Mouse (Mus musculus): ENCODE data around the gene Tnrc6b.
A peak's percentile ranks its signal among the peaks of the same experiment; 100 is the strongest.

Tnrc6b gene

DNA sequence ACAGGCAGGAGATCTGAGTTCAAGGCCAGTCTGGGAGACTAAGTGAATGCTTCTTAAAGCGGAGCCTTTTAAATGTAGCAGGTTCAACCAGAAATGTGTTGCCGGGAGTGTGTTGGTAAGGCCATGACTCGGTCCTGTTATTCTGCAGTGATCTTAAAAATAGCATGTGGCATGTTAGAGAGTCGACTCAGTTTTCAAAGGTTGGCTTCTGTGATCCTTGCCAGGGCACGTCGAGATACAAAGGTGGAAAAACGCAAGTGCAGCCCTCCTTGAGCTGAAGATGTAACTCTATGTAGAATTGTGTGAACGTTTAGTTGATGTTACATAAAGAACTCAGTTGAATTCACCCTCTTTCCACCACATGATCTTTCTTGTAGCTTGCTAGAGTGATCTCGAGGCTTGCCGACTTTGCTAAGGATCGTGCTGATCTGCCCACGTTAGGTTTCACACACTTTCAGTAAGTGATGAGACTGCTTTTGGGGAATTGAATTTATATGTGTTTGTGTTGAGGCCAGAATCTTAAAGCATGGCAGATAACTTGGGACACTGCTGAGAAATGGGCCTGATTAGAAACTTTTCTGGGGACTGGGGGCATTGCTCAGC is 244.8 kb downstream of the Tnrc6b start:
- DNase-seq (ENCODE audit: low spot score in 2 of 2): no peak

- no peak for DNase-seq (ENCODE audit: low spot score in 2 of 2)
Measured at GRCm38 (mm10) chr15:80969371-80969770, 258.3 kb downstream of the Tnrc6b start.

DNA sequence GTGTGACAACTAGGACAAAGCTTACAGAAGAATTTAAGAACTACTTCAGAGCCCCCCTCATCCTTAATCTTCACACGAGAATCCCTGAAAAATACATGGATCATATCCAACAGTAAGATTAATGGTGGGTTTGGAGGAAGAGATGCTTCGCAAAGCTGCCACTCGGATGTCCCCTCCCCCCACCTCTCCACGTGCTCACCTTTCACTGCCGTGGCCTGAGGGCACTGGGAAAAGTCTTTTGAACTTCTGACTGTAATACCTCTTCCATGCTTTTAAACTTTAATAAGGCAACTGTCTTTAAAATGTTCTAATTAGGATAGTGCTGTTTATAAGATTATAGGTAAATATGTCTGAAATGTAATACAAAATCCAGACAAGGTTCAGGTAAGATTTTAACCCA is 263.2 kb downstream of the Tnrc6b start:
- no peak for DNase-seq (ENCODE audit: low spot score in 2 of 2)

GRCm38 (mm10) chr15:80975666-80976065 is 264.6 kb downstream of the Tnrc6b start:
- DNase-seq (ENCODE audit: low spot score in 2 of 2): no peak

DNA sequence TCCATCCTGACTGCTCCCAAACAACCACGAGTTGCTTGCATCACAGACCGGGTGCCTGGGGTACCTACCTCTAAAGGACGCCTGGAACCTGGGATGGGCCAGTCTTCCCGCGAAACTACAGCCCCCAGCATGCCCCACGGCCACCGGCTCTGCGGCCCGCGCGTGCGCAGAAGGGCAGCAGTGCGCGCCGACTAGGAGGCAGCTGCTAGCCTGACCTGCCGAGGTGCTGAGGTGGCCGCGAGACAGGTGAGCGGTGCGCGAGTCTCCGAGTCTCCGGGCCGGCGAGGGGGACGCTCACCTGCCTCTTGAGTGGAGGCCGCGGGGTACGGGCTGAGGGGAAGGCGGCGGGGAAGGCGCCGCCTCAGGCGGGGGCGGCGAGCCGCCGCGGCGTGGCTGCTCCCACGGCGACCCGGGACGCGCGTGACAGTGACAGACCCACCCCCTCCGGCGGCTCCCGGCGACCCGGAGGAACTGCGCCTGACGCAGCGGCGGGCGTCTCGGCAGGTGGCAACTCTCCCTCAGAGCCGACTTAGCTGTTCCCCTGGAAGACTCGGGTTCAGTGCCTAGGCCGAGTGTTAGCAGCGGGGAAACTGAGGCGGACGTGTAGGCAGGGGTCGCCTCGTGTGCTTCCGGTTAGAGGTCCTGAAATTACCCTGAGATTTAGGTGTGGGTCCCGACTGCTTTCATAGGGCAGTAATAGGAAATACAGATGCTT is 266.7 kb downstream of the Tnrc6b start, which contains the start of gene Sgsm3:
Gene Sgsm3, plus strand, starts transcription at position 146 of the 715 bp plus-strand sequence.
- peak; percentile 84 to 93 for DNase-seq (ENCODE audit: low spot score in 2 of 2)

DNA sequence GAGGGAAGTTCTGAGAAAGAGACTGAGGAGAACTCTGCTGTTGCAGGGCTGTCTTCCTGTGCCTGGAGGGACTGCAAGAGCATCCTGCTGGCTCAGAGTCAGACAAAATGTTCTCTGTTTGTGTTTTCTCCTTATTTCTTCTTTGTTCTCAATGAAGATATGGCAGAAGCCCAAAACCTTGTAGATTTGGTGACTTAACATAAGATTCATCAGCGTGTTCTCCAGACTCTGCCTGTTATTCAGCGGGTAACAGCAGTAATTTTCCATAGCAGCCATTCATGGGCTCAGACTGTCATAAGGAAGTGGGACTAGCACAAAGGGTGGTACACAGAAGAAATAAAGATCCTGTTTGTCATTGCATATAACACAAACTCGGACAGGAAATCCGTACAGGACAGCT is 268.5 kb downstream of the Tnrc6b start:
- DNase-seq (ENCODE audit: low spot score in 2 of 2): no peak

DNA sequence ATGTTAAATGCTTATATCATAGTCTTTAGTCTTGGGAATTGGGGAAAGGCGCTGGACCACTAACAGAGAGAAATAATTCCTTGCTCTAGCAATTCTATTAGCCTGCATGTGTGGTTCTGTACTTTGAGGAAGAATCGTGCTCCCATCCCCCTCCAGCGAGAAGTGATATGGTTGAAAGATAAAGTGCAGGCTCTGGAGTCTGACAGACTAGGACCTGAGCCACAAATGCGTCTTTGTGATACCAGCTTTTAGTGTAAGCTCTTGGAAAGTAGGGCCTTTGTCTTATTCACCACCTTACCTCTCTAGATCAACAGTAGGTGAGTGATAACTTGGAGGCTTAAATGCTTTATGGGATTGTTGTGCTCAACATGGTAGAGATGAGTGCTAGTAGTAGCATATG is 270.1 kb downstream of the Tnrc6b start:
- no peak for DNase-seq (ENCODE audit: low spot score in 2 of 2)

DNA sequence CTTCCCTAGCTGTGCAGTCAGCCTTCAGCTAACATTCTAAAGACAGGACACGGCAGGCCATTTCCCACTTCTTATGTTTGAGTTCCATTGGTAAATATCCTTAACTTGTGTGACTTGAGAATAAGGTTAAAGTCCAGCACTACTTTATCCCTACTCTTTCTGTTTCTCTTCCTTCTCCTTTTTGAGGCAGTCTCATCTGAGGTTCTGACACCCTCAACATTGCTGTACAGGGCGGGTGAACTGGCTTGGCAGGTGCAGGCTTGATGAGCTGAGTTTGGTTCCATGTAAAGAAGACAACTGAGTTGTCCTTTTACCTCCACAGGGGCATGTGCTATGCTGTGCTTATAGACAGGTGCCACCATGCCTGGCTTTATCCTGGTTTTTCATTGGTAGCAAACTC is 272.2 kb downstream of the Tnrc6b start:
- no peak for DNase-seq (ENCODE audit: low spot score in 2 of 2)

DNA sequence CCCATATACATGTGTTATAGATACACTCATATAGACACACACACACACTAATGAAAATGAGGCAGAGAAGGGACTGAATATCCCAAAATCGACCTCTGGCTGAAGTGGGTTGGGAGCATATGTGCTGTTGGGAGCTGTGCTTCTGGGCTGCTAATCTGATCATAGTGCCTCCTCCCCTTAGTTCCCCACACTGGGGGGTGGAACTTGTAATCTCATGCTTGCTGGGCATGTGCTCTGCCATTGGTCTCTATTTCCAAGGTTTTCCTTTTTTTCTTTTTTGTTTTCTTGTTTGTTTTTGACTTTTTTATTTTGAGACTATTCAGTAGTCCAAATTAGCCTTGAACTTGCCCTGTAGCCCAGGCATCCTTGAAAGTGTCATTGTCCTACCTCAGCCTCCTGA is 277.2 kb downstream of the Tnrc6b start:
- no peak for DNase-seq (ENCODE audit: low spot score in 2 of 2)

DNA sequence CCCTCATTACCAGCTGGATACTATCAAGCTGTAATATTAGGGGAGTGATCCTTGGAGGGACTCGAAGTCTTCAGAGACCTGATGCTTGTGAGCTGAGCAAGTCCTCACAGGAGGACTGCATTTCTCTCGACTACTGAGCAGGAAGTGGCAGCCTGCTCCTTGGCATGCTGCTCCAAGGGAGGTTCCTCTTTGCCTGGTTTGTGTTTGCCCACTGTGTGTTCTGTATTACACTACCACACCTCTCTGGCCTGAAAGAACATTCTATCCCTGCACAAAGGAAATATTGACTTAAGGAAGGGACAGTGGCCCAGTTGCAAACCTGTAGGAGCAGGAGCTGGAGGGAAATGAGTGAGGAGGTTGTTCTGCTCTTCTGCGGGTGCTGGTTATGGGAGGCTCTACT is 278.6 kb downstream of the Tnrc6b start:
- no peak for DNase-seq (ENCODE audit: low spot score in 2 of 2)
